Mouse (Mus musculus): ENCODE measurements at regions not wholly inside any gene's neighbourhood (a gene's known extent, or its start where the extent isn't known, plus 50 kb on each side); places are given as distances from the start of the nearest gene placed in this dataset.

GRCm38 (mm10) chr16:24056123-24056884 is 67.7 kb upstream of the Bcl6 start:
- Histone ChIP-seq H3K4me2 (ENCODE audit: low read depth) (no peak overlapping the region), H3K9ac (replicated peaks) (no peak overlapping the region), H3K36me3 (replicated peaks; ENCODE audit: control insufficient read depth, insufficient read depth, low read depth) (no peaks in the 10 kb centered on the region), H3K27me3 (ENCODE audit: control insufficient read depth, insufficient read depth, low read length) (no peaks in the 10 kb centered on the region), H3K4me1 (replicated peaks; ENCODE audit: control insufficient read depth in 2 of 2, insufficient read depth in 2 of 2, low read length in 1 of 2) (peaks cover 0 to 19% of the 10 kb centered on the region in 2 experiments; a peak in 2 of 4 replicates), H3K4me3 (ENCODE audit: insufficient read depth in 1 of 2, low read depth in 2 of 2, low read length in 2 of 2) (no peak overlapping the region), H3K27ac (no peak overlapping the region), H3K9me3 (ENCODE audit: control insufficient read depth, low read length) (no peaks in the 10 kb centered on the region)
- TF ChIP-seq CTCF (IDR thresholded peaks at IDR 0.05; ENCODE audit: low read depth) (no peak), EP300 (IDR thresholded peaks at IDR 0.05; ENCODE audit: low read depth) (no peak)
- DNase-seq (ENCODE audit: low read depth in 3 of 3, low spot score in 3 of 3) (no peak), ATAC-seq (ENCODE audit: insufficient read depth) (no peak)
- 55% methylated on average over 12 of the region's 12 CpGs for WGBS (ENCODE audit: insufficient replicate concordance)

DNA sequence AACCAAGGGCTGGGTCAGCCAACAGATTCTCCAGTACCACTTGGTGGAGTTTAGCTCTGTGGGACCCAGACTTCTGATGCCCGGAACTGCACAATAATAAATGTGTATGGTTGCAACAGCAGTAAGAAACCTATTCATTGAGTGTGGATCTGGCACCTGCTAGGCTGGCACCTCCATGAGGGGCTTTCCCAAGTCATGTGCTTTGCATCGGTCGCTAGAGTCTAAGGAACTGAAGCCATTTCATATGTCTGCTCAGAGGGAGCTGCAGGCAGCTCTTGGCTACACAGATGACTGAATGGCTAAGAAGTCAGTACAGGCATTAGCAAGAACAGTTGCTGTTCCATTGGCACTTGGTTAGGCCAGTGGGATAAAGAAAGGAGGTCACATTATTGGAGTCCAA is 65.6 kb upstream of the Bcl6 start:
- Histone ChIP-seq H3K4me1 (replicated peaks; ENCODE audit: control insufficient read depth in 2 of 2, insufficient read depth in 2 of 2, low read length in 1 of 2) (peaks cover 0 to 16% of the 10 kb centered on the region in 2 experiments; a peak in 1 of 4 replicates), H3K36me3 (replicated peaks; ENCODE audit: control insufficient read depth, insufficient read depth, low read depth) (no peaks in the 10 kb centered on the region), H3K27ac (no peak overlapping the region), H3K4me3 (ENCODE audit: insufficient read depth in 1 of 2, low read depth in 2 of 2, low read length in 2 of 2) (no peak overlapping the region), H3K27me3 (ENCODE audit: control insufficient read depth, insufficient read depth, low read length) (no peaks in the 10 kb centered on the region), H3K9ac (replicated peaks) (no peak overlapping the region), H3K4me2 (ENCODE audit: low read depth) (no peak overlapping the region), H3K9me3 (ENCODE audit: control insufficient read depth, low read length) (no peaks in the 10 kb centered on the region)
- ATAC-seq (ENCODE audit: insufficient read depth) (no peak), DNase-seq (ENCODE audit: low read depth in 3 of 3, low spot score in 3 of 3) (no peak)
- WGBS (ENCODE audit: insufficient replicate concordance): 79% methylated on average over 3 of the region's 3 CpGs
- TF ChIP-seq CTCF (IDR thresholded peaks at IDR 0.05; ENCODE audit: low read depth) (no peak), EP300 (IDR thresholded peaks at IDR 0.05; ENCODE audit: low read depth) (no peak)

- ATAC-seq (ENCODE audit: insufficient read depth): no peak
- H3K36me3 ChIP-seq (replicated peaks; ENCODE audit: control insufficient read depth, insufficient read depth, low read depth): no peaks in the 10 kb centered on the region
Measured at GRCm38 (mm10) chr16:24053403-24053802, 64.8 kb upstream of the Bcl6 start.

DNA sequence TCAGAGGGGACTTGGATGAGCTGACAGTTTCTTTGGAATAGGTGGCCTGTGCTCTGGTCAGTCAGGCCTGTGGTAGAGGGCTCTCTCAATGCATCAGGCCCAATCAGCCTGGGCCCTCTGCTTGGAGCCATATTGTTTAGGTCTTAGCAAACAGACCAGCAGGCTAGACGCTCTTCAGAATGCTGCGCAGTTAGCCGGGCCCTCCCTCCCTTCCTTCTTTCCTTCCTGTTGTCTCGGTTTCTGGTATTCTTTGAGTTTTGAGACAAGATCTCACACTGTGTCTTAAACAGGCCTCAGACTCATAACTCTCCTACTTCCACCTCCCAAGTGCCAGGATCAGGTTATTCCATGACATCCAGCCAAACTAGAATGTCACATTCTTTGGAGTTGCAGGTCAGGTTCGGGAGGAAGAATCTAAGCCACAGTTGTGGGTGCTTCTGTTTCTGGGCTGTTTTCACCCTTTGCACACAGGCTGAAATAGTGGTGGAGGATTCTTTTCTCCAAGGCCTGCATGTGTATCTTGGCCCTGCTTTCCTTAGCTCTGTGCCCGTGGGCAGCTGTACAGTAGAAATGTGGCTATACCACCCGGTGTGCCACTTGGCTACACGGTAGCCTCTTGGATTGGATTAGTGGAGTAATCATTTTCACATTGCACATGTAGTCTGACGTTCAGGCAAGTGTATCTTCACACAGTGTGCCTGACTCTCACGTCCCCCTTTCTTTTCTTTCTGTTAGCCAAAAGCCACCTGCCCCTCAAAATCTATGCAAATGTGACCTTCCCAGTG is 62.4 kb upstream of the Bcl6 start:
- H3K4me3 ChIP-seq (ENCODE audit: insufficient read depth in 1 of 2, low read depth in 2 of 2, low read length in 2 of 2): no peak overlapping the region
- no peak overlapping the region for H3K27ac ChIP-seq
- H3K4me1 ChIP-seq (replicated peaks; ENCODE audit: control insufficient read depth in 2 of 2, insufficient read depth in 2 of 2, low read length in 1 of 2): no peaks in the 10 kb centered on the region
- no peak overlapping the region for H3K4me2 ChIP-seq (ENCODE audit: low read depth)
- H3K36me3 ChIP-seq (replicated peaks; ENCODE audit: control insufficient read depth, insufficient read depth, low read depth): no peaks in the 10 kb centered on the region
- DNase-seq (ENCODE audit: low read depth in 3 of 3, low spot score in 3 of 3) (no peak), ATAC-seq (ENCODE audit: insufficient read depth) (no peak)
- no peak overlapping the region for H3K9ac ChIP-seq (replicated peaks)
- TF ChIP-seq CTCF (IDR thresholded peaks at IDR 0.05; ENCODE audit: low read depth) (no peak), EP300 (IDR thresholded peaks at IDR 0.05; ENCODE audit: low read depth) (no peak)
- WGBS (ENCODE audit: insufficient replicate concordance): 57% methylated on average over 10 of the region's 10 CpGs
- no peaks in the 10 kb centered on the region for H3K9me3 ChIP-seq (ENCODE audit: control insufficient read depth, low read length)
- no peaks in the 10 kb centered on the region for H3K27me3 ChIP-seq (ENCODE audit: control insufficient read depth, insufficient read depth, low read length)

More at GRCm38 (mm10) chr16:24053403-24053802, 64.8 kb upstream of the Bcl6 start:
- Histone ChIP-seq H3K4me3 (ENCODE audit: insufficient read depth in 1 of 2, low read depth in 2 of 2, low read length in 2 of 2) (no peak overlapping the region), H3K9me3 (ENCODE audit: control insufficient read depth, low read length) (no peaks in the 10 kb centered on the region), H3K9ac (replicated peaks) (no peak overlapping the region), H3K4me1 (replicated peaks; ENCODE audit: control insufficient read depth in 2 of 2, insufficient read depth in 2 of 2, low read length in 1 of 2) (peaks cover 0 to 10% of the 10 kb centered on the region in 2 experiments; a peak in 1 of 4 replicates), H3K27me3 (ENCODE audit: control insufficient read depth, insufficient read depth, low read length) (no peaks in the 10 kb centered on the region), H3K4me2 (ENCODE audit: low read depth) (no peak overlapping the region), H3K27ac (no peak overlapping the region)
- DNase-seq (ENCODE audit: low read depth in 3 of 3, low spot score in 3 of 3): no peak
- TF ChIP-seq EP300 (IDR thresholded peaks at IDR 0.05; ENCODE audit: low read depth) (no peak), CTCF (IDR thresholded peaks at IDR 0.05; ENCODE audit: low read depth) (no peak)
- 66% methylated on average over 10 of the region's 10 CpGs for WGBS (ENCODE audit: insufficient replicate concordance)

- no peaks in the 10 kb centered on the region for H3K27me3 ChIP-seq (ENCODE audit: control insufficient read depth, insufficient read depth, low read length)
Measured at GRCm38 (mm10) chr16:24043779-24044178, 55.1 kb upstream of the Bcl6 start.

More at GRCm38 (mm10) chr16:24043779-24044178, 55.1 kb upstream of the Bcl6 start:
- ATAC-seq (ENCODE audit: insufficient read depth): no peak
- Histone ChIP-seq H3K9me3 (ENCODE audit: control insufficient read depth, low read length) (no peaks in the 10 kb centered on the region), H3K4me2 (ENCODE audit: low read depth) (no peak overlapping the region), H3K9ac (replicated peaks) (no peak overlapping the region), H3K27ac (no peak overlapping the region), H3K4me1 (replicated peaks; ENCODE audit: control insufficient read depth in 2 of 2, insufficient read depth in 2 of 2, low read length in 1 of 2) (no peaks in the 10 kb centered on the region), H3K36me3 (replicated peaks; ENCODE audit: control insufficient read depth, insufficient read depth, low read depth) (no peaks in the 10 kb centered on the region), H3K4me3 (ENCODE audit: insufficient read depth in 1 of 2, low read depth in 2 of 2, low read length in 2 of 2) (no peak overlapping the region)
- TF ChIP-seq EP300 (IDR thresholded peaks at IDR 0.05; ENCODE audit: low read depth) (no peak), CTCF (IDR thresholded peaks at IDR 0.05; ENCODE audit: low read depth) (no peak)
- DNase-seq (ENCODE audit: low read depth in 3 of 3, low spot score in 3 of 3): no peak
- 52% methylated on average over 4 of the region's 4 CpGs for WGBS (ENCODE audit: insufficient replicate concordance)

Data from liver, embryonic 14.5 days (tissue).